Mouse (Mus musculus) spleen, adult 2 months (tissue): Measurements from ENCODE around the gene Denr. TPM values are rescaled to one million over a fixed set of nuclear protein-coding genes. Genes with fewer than 3 reads are reported as not detected.
A peak's percentile ranks its signal among the peaks of the same experiment; 100 is the strongest.

ENCODE experiments used
- DNase-seq, 2 experiments: peaks; one replicate each; pipeline versions ENCODE4 v3.0.0 to v3.0.0-alpha.2; 2012 to 2021; ENCODE audit warnings: low spot score in 2 of 2, low read depth in 1 of 2
- H3K27ac ChIP-seq: fragments of 200-500 bp; 2 replicates; pipeline ENCODE4 v1.5.1; 2012; ENCODE audit warnings: low read length, inconsistent platforms; ENCODE audit not compliant: insufficient read depth
- H3K27me3 ChIP-seq: fragments of 200-500 bp; 2 replicates; pipeline ENCODE4 v1.6.1; 2012; ENCODE audit warnings: mild to moderate bottlenecking, moderate library complexity, low read length, inconsistent platforms; ENCODE audit not compliant: control insufficient read depth, insufficient read depth
- H3K36me3 ChIP-seq: fragments of 200-500 bp; 2 replicates; pipeline ENCODE4 v1.6.1; 2012; ENCODE audit warnings: mild to moderate bottlenecking, low read length, inconsistent platforms; ENCODE audit not compliant: control insufficient read depth, insufficient read depth
- H3K4me1 ChIP-seq: fragments of 200-500 bp; 2 replicates; pipeline ENCODE4 v1.6.1; 2011; ENCODE audit warnings: inconsistent platforms; ENCODE audit not compliant: control insufficient read depth, insufficient read depth, insufficient read length
- H3K4me3 ChIP-seq: fragments of 200-500 bp; 2 replicates; pipeline ENCODE4 v1.5.1; 2011; ENCODE audit warnings: mild to moderate bottlenecking, inconsistent platforms; ENCODE audit not compliant: insufficient read depth, insufficient read length; ENCODE audit errors: extremely low read depth
- CTCF ChIP-seq: fragments of 200-500 bp; IDR thresholded peaks from 2 replicates; pipeline ENCODE4 v1.5.1; 2011; ENCODE audit warnings: mild to moderate bottlenecking, inconsistent platforms; ENCODE audit not compliant: insufficient read depth, insufficient read length, insufficient replicate concordance; ENCODE audit errors: extremely low read depth
- POLR2A ChIP-seq: fragments of 200-500 bp; IDR thresholded peaks from 2 replicates; pipeline ENCODE4 v1.6.1; 2011; ENCODE audit warnings: low read depth, low read length, inconsistent platforms
- WGBS: fragments of 180-500 bp; shearing (Covaris S2); methylation state at CpG from one replicate; pipeline ENCODE4 v1.1.7; 2018; 5-methylcytosine and 5-hydroxymethylcytosine counted together
- polyA plus RNA-seq: library from polyadenylated mRNA; depleted of rRNA; stranded (reverse); fragments of >200 nt; gene quantifications from 2 replicates; pipeline ENCODE4 v1.2.3, GENCODE M21; 2012

Denr gene
- polyA plus RNA-seq, 1 experiment: 14.1 TPM

- H3K27me3 ChIP-seq: no peaks in the 10 kb centered on the region
- H3K36me3 ChIP-seq: peaks cover 11% of the 10 kb centered on the region
- peak within 1 kb of the TSS; percentile 83 for H3K27ac ChIP-seq
- peaks cover 2% of the 10 kb centered on the region; the same call in 1 of the 2 replicates for H3K4me1 ChIP-seq
- DNase-seq: peak; percentile 89 to 92
- TF ChIP-seq POLR2A (peak; percentile 96), CTCF (no peak)
- H3K4me3 ChIP-seq: peak within 1 kb of the TSS; percentile 71
- under 1% methylated on average over 56 of the region's 56 CpGs for WGBS
Observed at GRCm38 (mm10) chr5:123930508-123930989, 23.6 kb downstream of the Denr start, which contains the start of gene Ccdc62. TSS of gene Ccdc62 (plus strand) at chr5:123930679.

DNA sequence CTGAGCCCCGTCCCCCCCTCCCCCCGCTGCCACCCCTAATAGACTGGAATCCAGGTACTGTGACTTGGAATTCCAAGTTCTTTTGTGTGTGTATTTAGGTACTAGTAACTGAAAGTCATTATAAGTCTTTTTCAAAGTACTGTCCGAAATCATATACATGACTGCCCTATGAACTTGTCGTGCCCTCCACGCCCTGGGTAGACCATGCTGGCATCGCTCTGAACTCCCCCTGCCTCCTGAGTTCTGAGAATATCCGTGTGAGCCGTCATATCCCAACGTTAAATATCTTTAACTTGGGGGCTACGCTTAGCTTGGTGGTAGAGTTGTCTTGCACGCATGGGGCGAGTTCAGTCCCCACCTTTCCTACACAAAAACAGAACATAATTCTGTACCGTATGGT, 24.2 kb downstream of the Denr start:
- WGBS: 39% methylated on average over 13 of the region's 13 CpGs
- DNase-seq: no peak
- H3K27me3 ChIP-seq: no peaks in the 10 kb centered on the region
- no peak overlapping the region for H3K27ac ChIP-seq
- H3K36me3 ChIP-seq: peaks cover 7% of the 10 kb centered on the region
- H3K4me3 ChIP-seq: peak overlapping the region; percentile 71; the same call in 1 of the 2 replicates
- peaks cover 2% of the 10 kb centered on the region; the same call in 1 of the 2 replicates for H3K4me1 ChIP-seq
- TF ChIP-seq CTCF (no peak), POLR2A (no peak)

GRCm38 (mm10) chr5:123932927-123933326, 26.0 kb downstream of the Denr start:
- Histone ChIP-seq H3K4me1 (peaks cover 4% of the 10 kb centered on the region; the same call in 1 of the 2 replicates), H3K27ac (no peak overlapping the region), H3K36me3 (no peaks in the 10 kb centered on the region; the same call in 1 of the 2 replicates), H3K4me3 (no peak overlapping the region), H3K27me3 (no peaks in the 10 kb centered on the region)
- TF ChIP-seq POLR2A (no peak), CTCF (no peak)
- DNase-seq: no peak

DNA sequence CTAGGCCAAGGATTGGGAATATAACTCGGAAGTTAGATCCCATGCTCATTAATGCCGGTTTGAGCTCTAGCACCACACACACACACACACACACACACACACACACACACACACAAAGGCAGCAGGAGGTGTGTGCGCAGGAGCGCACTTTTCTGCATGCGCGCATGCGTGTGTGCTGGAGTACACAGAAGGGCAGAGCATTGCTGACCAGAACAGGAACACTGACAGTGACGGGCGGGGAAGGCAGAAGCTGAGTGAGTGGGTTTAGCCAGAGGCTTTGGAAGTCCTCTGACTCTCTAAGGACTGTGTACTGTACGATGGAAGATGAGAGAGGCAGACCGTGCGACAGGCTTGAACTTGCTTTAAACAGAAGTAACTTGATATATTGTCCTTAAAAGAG, 26.6 kb downstream of the Denr start:
- no peaks in the 10 kb centered on the region for H3K27me3 ChIP-seq
- TF ChIP-seq CTCF: no peak
- TF ChIP-seq POLR2A: no peak
- H3K36me3 ChIP-seq: no peaks in the 10 kb centered on the region
- no peak overlapping the region for H3K4me3 ChIP-seq
- WGBS: 94% methylated on average over 12 of the region's 12 CpGs
- peaks cover 7% of the 10 kb centered on the region; the same call in 1 of the 2 replicates for H3K4me1 ChIP-seq
- DNase-seq: no peak
- H3K27ac ChIP-seq: no peak overlapping the region

- H3K4me3 ChIP-seq: no peak overlapping the region
Observed at GRCm38 (mm10) chr5:123933957-123934591, 27.1 kb downstream of the Denr start.

GRCm38 (mm10) chr5:123935931-123936330, 29.0 kb downstream of the Denr start:
- WGBS: 95% methylated on average over 5 of the region's 5 CpGs
- TF ChIP-seq CTCF (no peak), POLR2A (no peak)
- no peaks in the 10 kb centered on the region for H3K27me3 ChIP-seq

More at GRCm38 (mm10) chr5:123933957-123934591, 27.1 kb downstream of the Denr start:
- H3K4me1 ChIP-seq: peaks cover 7% of the 10 kb centered on the region; the same call in 1 of the 2 replicates
- DNase-seq: no peak
- no peak overlapping the region for H3K27ac ChIP-seq
- H3K36me3 ChIP-seq: no peaks in the 10 kb centered on the region
- TF ChIP-seq POLR2A (no peak), CTCF (no peak)
- H3K27me3 ChIP-seq: no peaks in the 10 kb centered on the region
- WGBS: 70% methylated on average over 18 of the region's 18 CpGs

DNA sequence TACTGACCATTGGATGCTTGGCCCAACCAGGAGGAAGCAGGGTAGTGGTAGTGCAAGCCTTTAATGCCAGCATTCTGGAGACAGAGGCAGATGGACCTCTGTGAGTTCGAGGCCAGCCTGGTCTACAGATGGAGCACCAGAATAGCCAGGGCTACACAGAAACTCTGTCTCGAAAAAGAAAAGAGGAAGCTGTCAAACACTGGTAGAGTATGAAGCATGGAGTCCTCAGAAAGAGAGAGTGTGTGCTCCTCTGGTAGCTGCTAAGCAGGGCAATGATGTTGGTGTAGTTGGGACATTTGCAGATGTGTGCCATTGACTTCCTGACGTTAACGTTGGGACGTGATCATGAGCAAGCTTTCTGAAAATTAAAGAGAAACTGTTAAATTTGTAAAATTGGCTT, 31.5 kb downstream of the Denr start:
- no peak for TF ChIP-seq CTCF
- TF ChIP-seq POLR2A: no peak
- 16% methylated on average over 5 of the region's 5 CpGs for WGBS

More at GRCm38 (mm10) chr5:123935931-123936330, 29.0 kb downstream of the Denr start:
- no peak for DNase-seq
- H3K36me3 ChIP-seq: no peaks in the 10 kb centered on the region
- no peak overlapping the region for H3K4me3 ChIP-seq
- H3K27ac ChIP-seq: no peak overlapping the region
- peaks cover 7% of the 10 kb centered on the region; the same call in 1 of the 2 replicates for H3K4me1 ChIP-seq

More for the DNA sequence above, 31.5 kb downstream of the Denr start:
- no peaks in the 10 kb centered on the region for H3K27me3 ChIP-seq
- H3K36me3 ChIP-seq: no peaks in the 10 kb centered on the region
- peaks cover 5% of the 10 kb centered on the region; the same call in 1 of the 2 replicates for H3K4me1 ChIP-seq
- no peak for DNase-seq
- H3K4me3 ChIP-seq: no peak overlapping the region
- no peak overlapping the region for H3K27ac ChIP-seq
